Comparison of ENCODE assay signal across 20 mouse cellular contexts in the genomic region with DNA sequence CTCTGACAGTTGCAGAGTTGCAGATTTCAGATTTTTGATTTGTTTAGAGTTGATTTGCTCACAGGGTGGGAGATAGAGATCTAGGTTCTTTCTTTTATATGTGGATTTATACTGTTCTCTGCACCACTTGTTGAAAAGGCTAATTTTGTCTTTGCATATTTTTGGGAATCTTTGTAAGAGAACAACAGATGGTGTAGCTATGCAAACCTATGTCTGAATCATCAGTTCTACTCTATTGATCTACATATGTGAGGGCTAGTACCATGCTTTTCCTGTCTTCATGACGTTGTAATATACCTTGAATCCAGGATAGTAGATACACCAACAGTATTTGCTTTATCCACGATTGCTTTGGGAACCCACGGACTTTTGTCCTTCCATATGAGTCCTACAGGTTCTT.
A peak's percentile ranks its signal among the peaks of the same experiment; 100 is the strongest.
DNase-seq lines count a peak whose midpoint lies in the region; ATAC-seq lines count a peak whose summit lies in the region.
"Had no signal": no experiment of that assay in that cellular context is flagged by ENCODE, and none has a peak within 500 bp of the region (broad histone marks: within the 10 kb centered on the region; RNA-seq: fewer than 3 reads in every experiment).

No protein-coding gene starts in this region.

- intact Hi-C loops in heart, postnatal 10 days (cut with DNase I), result no loop called here

- ATAC-seq in frontal cortex, adult (ENCODE audit: low TSS enrichment), result peak; percentile 73
- ATAC-seq: activated CD4-positive, CD25-positive, alpha-beta regulatory T cell, adult 4 months; CD4-positive, CD25-positive, alpha-beta regulatory T cell, adult 4 months; Patski had no signal

- no peak for DNase-seq in frontal cortex, postnatal 14 days (ENCODE audit: low spot score in 2 of 2)
- DNase-seq in brain, adult 2 months (ENCODE audit: low read depth, low spot score), result peak; percentile 45
- DNase-seq in telencephalon, adult 2 months (ENCODE audit: low read depth, low spot score), result peak; percentile 17
- DNase-seq in spleen, postnatal 36 days (ENCODE audit: low spot score in 2 of 2), result no peak
- DNase-seq in heart, postnatal 10 days, result no peak
- DNase-seq: adrenal gland, adult 2 months; adrenal gland, adult 8-10 months; adrenal gland, postnatal 10 days; adrenal gland, postnatal 14 days; adrenal gland, postnatal 25 days; adrenal gland, postnatal 36 days; B cell, adult 2 months; cerebellum, adult 11 months; cerebellum, adult 11-12 months; cerebellum, adult 18-20 months; cerebellum, adult 2 months had no signal

Comparison
In these comparisons a context has a peak if more than half of its experiments do, and no peak if none do; other contexts are left out.
1. DNase-seq: peak in brain, adult 2 months (single experiment) and telencephalon, adult 2 months (single experiment); none in frontal cortex, postnatal 14 days (0 of 2), spleen, postnatal 36 days (0 of 2) and heart, postnatal 10 days (0 of 2).